10 mouse cellular contexts compared by ENCODE assay signal in the genomic region with DNA sequence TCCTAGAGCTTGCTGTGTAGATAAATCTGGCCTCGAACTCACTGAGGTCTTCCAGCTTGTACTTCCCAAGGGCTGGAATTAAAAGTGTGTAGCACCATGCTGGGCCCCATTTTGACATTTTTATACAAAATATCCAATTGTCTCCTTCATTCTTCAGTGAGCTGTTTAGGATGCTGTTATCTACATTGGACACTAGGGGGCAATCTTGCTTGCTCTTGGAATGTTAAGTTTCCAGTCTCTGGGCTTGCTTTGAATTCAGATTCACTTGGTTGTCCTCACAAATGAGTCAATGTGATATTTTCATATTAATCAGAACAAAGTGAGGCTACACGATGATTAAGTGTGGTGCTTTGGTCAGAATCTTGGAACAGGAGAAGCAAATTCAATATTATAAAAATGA. TPM values are rescaled to one million over a fixed set of nuclear protein-coding genes. Genes with fewer than 3 reads are reported as not detected.
DNase-seq lines count a peak whose midpoint lies in the region; ATAC-seq and TF ChIP-seq lines count a peak whose summit lies in the region.
"Had no signal": no experiment of that assay in that cellular context is flagged by ENCODE, and none has a peak within 500 bp of the region (broad histone marks: within the 10 kb centered on the region; RNA-seq: fewer than 3 reads in every experiment).

No protein-coding gene starts in this region.

- peak; percentile 13 for DNase-seq in cerebellum, adult 8-10 months
- DNase-seq in layer of hippocampus, adult 9-10 months (ENCODE audit: low spot score): peak; percentile 25
- no peak for DNase-seq in layer of hippocampus, adult 8-10 months (ENCODE audit: low spot score in 2 of 2)
- peak; percentile 43 for DNase-seq in G1E (ENCODE audit: low spot score)
- DNase-seq in embryo, embryonic 11.5 days (ENCODE audit: low read depth, low spot score): peak; percentile 44
- peak; percentile 58 for DNase-seq in naive thymus-derived CD4-positive, alpha-beta T cell, adult 2 months (ENCODE audit: low read depth)
- no peak for DNase-seq in urinary bladder, postnatal 10 days (ENCODE audit: low spot score)

- H3K4me3 ChIP-seq in G1E (ENCODE audit: low read depth, low read length): no peak overlapping the region

- no peaks in the 10 kb centered on the region for H3K4me1 ChIP-seq in G1E (ENCODE audit: insufficient read depth, low read depth, low read length)

- H3K27me3 ChIP-seq in G1E (ENCODE audit: insufficient read depth, low read length): peaks cover 14% of the 10 kb centered on the region

- TF ChIP-seq CTCF in G1E (IDR thresholded peaks at IDR 0.05; ENCODE audit: low read depth, low read length): peak; percentile 48; the same call in 1 of the 2 replicates

- no peak for ATAC-seq in cerebellum, adult (ENCODE audit: insufficient number of reproducible peaks, low FRiP score, low TSS enrichment)
- no peak for ATAC-seq in G1E (ENCODE audit: extremely low read depth, insufficient number of reproducible peaks, low FRiP score, poor library complexity, severe bottlenecking)

- peaks cover 13% of the 10 kb centered on the region for H3K36me3 ChIP-seq in G1E (replicated peaks)

- peaks cover 3% of the 10 kb centered on the region for H3K9me3 ChIP-seq in G1E (replicated peaks)

RNA-seq across cellular contexts. Expression of gene Gm10135, which starts 9.6 kb away (rescaled TPM):
- not detected for total RNA-seq in layer of hippocampus, adult 8-10 months (2022)
- total RNA-seq in G1E (2014; fragmentation: Nextera tagmentation): not detected in 2 replicates
- not detected in 2 replicates for total RNA-seq in G1E (2017)
- not detected in 2 replicates for polyA plus RNA-seq in G1E (2012)
- total RNA-seq: heart, postnatal 36 days had no signal
- polyA plus RNA-seq: neural tube, embryonic 11.5 days had no signal

RNA-seq across cellular contexts. Expression of gene Slc10a4, which starts 22.6 kb away (rescaled TPM):
- under 1 TPM in 3 of 4 experiments, not detected in 1; 0.30 to 0.61 (median 0.41) TPM for total RNA-seq in layer of hippocampus, adult 8-10 months (2022)
- not detected in 2 replicates for total RNA-seq in G1E (2014; fragmentation: Nextera tagmentation)
- total RNA-seq in G1E (2017): 0.11 TPM in 1 of 2 replicates, not detected in the other
- polyA plus RNA-seq in G1E (2012): not detected in 2 replicates

Comparison
In these comparisons a context has a peak if more than half of its experiments do, and no peak if none do; other contexts are left out.
1. DNase-seq: peak in cerebellum, adult 8-10 months (single experiment), layer of hippocampus, adult 9-10 months (single experiment), G1E (single experiment), embryo, embryonic 11.5 days (single experiment) and naive thymus-derived CD4-positive, alpha-beta T cell, adult 2 months (single experiment); none in layer of hippocampus, adult 8-10 months (0 of 2) and urinary bladder, postnatal 10 days (single experiment).